Mouse (Mus musculus) CD4-positive, CD25-positive, alpha-beta regulatory T cell, adult 2 months (primary cell): ENCODE measurements at regions not wholly inside any gene's neighbourhood (a gene's known extent, or its start where the extent isn't known, plus 50 kb on each side); places are given as distances from the start of the nearest gene placed in this dataset.

ENCODE experiments used
- DNase-seq: peaks from one replicate; pipeline ENCODE4 v3.0.0-alpha.2; 2012; ENCODE audit warnings: low read depth, low spot score

GRCm38 (mm10) chr11:31721908-31722307 is 50.2 kb upstream of the Bod1 start:
- no peak for DNase-seq

- DNase-seq = no peak
Measured at GRCm38 (mm10) chr11:31724506-31724905, 52.8 kb upstream of the Bod1 start.

- peak; percentile 33 for DNase-seq
Measured at GRCm38 (mm10) chr11:31725936-31726647, 54.4 kb upstream of the Bod1 start.

GRCm38 (mm10) chr11:31727289-31727688 is 55.6 kb upstream of the Bod1 start:
- no peak for DNase-seq

GRCm38 (mm10) chr11:31729728-31730127 is 58.0 kb upstream of the Bod1 start:
- no peak for DNase-seq

- DNase-seq = no peak
Measured at GRCm38 (mm10) chr11:31730181-31730580, 58.5 kb upstream of the Bod1 start.

- no peak for DNase-seq
Measured at GRCm38 (mm10) chr11:31730680-31731079, 59.0 kb upstream of the Bod1 start.

- no peak for DNase-seq
Measured at GRCm38 (mm10) chr11:31731459-31731858, 59.8 kb upstream of the Bod1 start.

- no peak for DNase-seq
Measured at GRCm38 (mm10) chr11:31732342-31732741, 60.7 kb upstream of the Bod1 start.

GRCm38 (mm10) chr11:31732958-31733357 is 61.3 kb upstream of the Bod1 start:
- DNase-seq = no peak

- no peak for DNase-seq
Measured at GRCm38 (mm10) chr11:31734091-31734490, 62.4 kb upstream of the Bod1 start.

- peak; percentile 25 for DNase-seq
Measured at GRCm38 (mm10) chr11:31735257-31735656, 63.6 kb upstream of the Bod1 start.

- no peak for DNase-seq
Measured at GRCm38 (mm10) chr11:31736086-31736485, 64.4 kb upstream of the Bod1 start.

GRCm38 (mm10) chr11:31736556-31737089 is 64.9 kb upstream of the Bod1 start:
- no peak for DNase-seq

GRCm38 (mm10) chr11:31738148-31739021 is 66.7 kb upstream of the Bod1 start:
- DNase-seq = no peak

- DNase-seq = no peak
Measured at GRCm38 (mm10) chr11:31740409-31740808, 68.7 kb upstream of the Bod1 start.

GRCm38 (mm10) chr11:31742160-31742559 is 70.5 kb upstream of the Bod1 start:
- no peak for DNase-seq

- no peak for DNase-seq
Measured at GRCm38 (mm10) chr11:31744076-31744785, 72.5 kb upstream of the Bod1 start.

GRCm38 (mm10) chr11:31745028-31745865 is 73.6 kb upstream of the Bod1 start:
- DNase-seq = no peak

- DNase-seq = no peak
Measured at GRCm38 (mm10) chr11:31745866-31746248, 74.2 kb upstream of the Bod1 start.

GRCm38 (mm10) chr11:31746488-31746887 is 74.8 kb upstream of the Bod1 start:
- peak; percentile 19 for DNase-seq
